Mouse (Mus musculus) kidney, adult 2 months (tissue): Measurements from ENCODE around the gene Pgp. TPM values are rescaled to one million over a fixed set of nuclear protein-coding genes. Genes with fewer than 3 reads are reported as not detected.
"Not testable (repeated sequence)": the region's sequence is repeated elsewhere in the genome, so short reads cannot be mapped to it uniquely, and the experiment has no call there.

Source experiments
- DNase-seq: peaks from one replicate; pipeline ENCODE4 v3.0.0; 2021
- H3K27ac ChIP-seq: fragments of 200-500 bp; 2 replicates; pipeline ENCODE4 v1.5.1; 2012; ENCODE audit warnings: low read depth, low read length, control low read depth, inconsistent platforms; ENCODE audit not compliant: insufficient read depth
- H3K27me3 ChIP-seq: fragments of 200-500 bp; replicated peaks from 2 replicates; pipeline ENCODE4 v1.6.1; 2012; ENCODE audit warnings: mild to moderate bottlenecking, moderate library complexity, low read length, inconsistent platforms; ENCODE audit not compliant: control insufficient read depth, insufficient read depth
- H3K36me3 ChIP-seq: fragments of 200-500 bp; 2 replicates; pipeline ENCODE4 v1.6.1; 2012; ENCODE audit warnings: mild to moderate bottlenecking, moderate library complexity, low read length, inconsistent platforms; ENCODE audit not compliant: control insufficient read depth, insufficient read depth
- H3K4me1 ChIP-seq: fragments of 200-500 bp; 2 replicates; pipeline ENCODE4 v1.6.1; 2011; ENCODE audit warnings: low read length; ENCODE audit not compliant: control insufficient read depth, insufficient read depth
- H3K4me3 ChIP-seq: fragments of 200-500 bp; 2 replicates; pipeline ENCODE4 v1.5.1; 2011; ENCODE audit warnings: mild to moderate bottlenecking, low read depth, low read length, control low read depth; ENCODE audit not compliant: insufficient read depth
- CTCF ChIP-seq: fragments of 200-500 bp; conservative IDR thresholded peaks from 2 replicates; pipeline ENCODE4 v1.5.1; 2011; ENCODE audit warnings: low read depth, mild to moderate bottlenecking, control low read depth, low read length, moderate library complexity, mixed read lengths; ENCODE audit not compliant: insufficient read depth, insufficient read length
- POLR2A ChIP-seq: fragments of 200-500 bp; IDR thresholded peaks from one replicate; pipeline ENCODE4 v1.6.1; 2011; ENCODE audit warnings: low read depth, low read length, control low read depth
- WGBS: fragments of 180-500 bp; shearing (Covaris S2); methylation state at CpG from one replicate; pipeline ENCODE4 v1.1.7; 2018; 5-methylcytosine and 5-hydroxymethylcytosine counted together
- polyA plus RNA-seq: library from polyadenylated mRNA; depleted of rRNA; stranded (reverse); fragments of >200 nt; gene quantifications from 2 replicates; pipeline ENCODE4 v1.2.3, GENCODE M21; 2012; rRNA removed

Pgp gene
- 38.7 and 46.5 TPM in 2 replicates for polyA plus RNA-seq

DNA sequence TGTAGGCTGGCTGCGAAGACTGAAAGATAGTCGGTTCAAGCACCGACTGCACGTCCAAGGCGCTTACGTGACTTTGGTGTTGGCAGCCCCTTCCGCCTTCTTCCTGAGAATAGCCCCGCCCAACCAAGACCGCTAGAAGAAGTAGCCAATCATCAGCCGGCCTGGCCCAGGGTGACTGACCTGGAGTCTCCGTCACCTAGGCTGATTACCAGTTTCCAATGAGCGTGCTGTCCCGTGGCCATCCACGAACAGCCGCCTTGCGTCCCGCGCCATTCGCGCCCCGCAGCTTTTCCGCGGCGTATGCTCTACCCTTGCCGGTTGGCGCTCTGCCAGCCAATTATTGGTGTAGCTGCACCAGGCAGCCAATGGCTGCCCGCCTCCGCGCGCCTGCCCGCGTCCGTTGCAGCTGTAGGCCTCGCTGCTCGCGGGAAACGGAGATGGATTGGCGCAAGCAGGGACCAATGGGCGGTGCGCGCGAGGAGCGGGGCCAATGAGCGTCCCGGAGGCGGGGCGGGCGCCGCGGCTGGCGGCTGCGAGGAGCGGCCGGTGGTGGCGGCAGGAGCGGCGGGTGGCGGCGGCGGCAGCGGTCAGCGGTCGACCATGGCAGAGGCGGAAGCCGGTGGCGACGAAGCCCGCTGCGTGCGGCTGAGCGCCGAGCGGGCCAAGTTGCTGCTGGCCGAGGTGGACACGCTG lies at the start of gene Pgp, which contains the start of gene E4f1:
Gene Pgp, plus strand, starts transcription at position 483 of the 693 bp plus-strand sequence.
Gene E4f1, minus strand, starts transcription at position 404 of the 693 bp plus-strand sequence.
- Histone ChIP-seq H3K4me1 (peaks cover 16% of the 10 kb centered on the region), H3K4me3 (peak within 1 kb of the TSS; percentile 70), H3K27ac (peak within 1 kb of the TSS; percentile 80), H3K36me3 (no peaks in the 10 kb centered on the region), H3K27me3 (no peaks in the 10 kb centered on the region)
- under 1% methylated on average over 71 of the region's 75 CpGs for WGBS
- TF ChIP-seq POLR2A (peak; percentile 30), CTCF (no peak)
- peak; percentile 99 for DNase-seq

DNA sequence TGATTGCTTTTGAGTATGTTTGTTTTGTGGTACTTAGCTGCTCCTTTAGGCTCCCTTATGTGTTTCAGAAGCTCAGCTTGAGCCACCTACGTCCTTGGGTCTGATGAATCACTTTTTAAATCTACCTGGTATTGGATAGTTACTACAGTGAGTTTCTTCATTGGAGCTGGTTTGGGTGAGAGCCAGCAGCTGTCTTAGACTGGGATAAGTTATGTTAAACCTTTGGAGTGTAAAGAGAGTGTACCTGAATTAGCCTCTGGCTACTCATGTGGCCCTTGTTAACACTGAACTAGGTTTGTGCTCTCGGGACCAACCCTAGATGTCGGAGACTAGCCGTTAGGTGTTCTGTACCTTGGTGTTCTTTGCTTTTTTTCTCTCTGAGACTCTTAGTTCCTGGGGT lies 47.1 kb upstream of the Pgp start:
- Histone ChIP-seq H3K4me3 (no peak overlapping the region), H3K4me1 (peaks cover 3% of the 10 kb centered on the region; the same call in 1 of the 2 replicates), H3K36me3 (peaks cover 5% of the 10 kb centered on the region), H3K27ac (no peak overlapping the region), H3K27me3 (no peaks in the 10 kb centered on the region)
- no peak for DNase-seq
- 77% methylated on average over 4 of the region's 4 CpGs for WGBS
- TF ChIP-seq POLR2A (no peak), CTCF (no peak)

DNA sequence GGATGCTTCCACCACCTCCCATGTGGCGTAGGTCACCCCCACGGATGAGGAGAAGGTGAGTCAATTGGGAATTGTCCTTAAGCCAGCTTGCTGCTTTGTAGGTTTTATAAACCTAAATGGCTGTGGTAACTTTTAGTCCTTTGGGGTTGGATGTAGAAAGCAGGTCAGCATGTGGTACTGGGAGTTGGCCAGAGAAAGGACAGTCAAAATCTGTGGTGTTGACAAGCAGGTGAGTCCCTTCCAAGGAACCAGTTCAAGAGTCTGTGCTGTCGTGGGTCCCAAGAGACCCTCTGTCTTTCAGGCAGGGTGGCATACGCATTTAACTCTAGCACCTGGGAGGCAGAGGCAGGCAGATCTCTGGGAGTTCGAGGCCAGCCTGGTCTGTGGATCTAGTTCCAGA lies 45.7 kb upstream of the Pgp start:
- H3K36me3 ChIP-seq, result peaks cover 5% of the 10 kb centered on the region
- WGBS, result 91% methylated on average over 5 of the region's 5 CpGs

DNA sequence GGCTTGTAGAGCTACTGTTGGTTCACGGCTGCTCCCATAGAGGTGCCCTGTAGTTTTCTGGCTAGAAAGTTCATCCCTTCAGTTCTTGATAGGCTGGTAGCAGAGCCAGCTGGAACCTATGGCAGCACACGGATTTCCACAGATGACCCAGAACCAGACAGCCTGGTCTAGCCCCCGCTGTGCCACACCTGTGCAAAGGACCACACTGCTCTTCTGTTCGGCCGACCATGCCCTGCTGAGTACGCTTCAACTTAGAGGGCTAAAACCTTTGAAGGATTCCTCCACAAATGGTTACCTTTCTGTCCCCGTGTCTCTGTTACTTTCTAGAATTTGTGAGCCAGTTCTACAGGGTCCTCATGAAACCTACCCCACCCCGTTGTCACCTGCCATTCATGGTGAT lies 44.9 kb upstream of the Pgp start:
- H3K36me3 ChIP-seq, DNase-seq, H3K27me3 ChIP-seq, H3K4me3 ChIP-seq, H3K27ac ChIP-seq: not testable (repeated sequence)
- H3K4me1 ChIP-seq, result peaks cover 13% of the 10 kb centered on the region; the same call in 1 of the 2 replicates
- WGBS, result 94% methylated on average over 6 of the region's 8 CpGs

More for the DNA sequence above, 45.7 kb upstream of the Pgp start:
- H3K4me1 ChIP-seq, result peaks cover 11% of the 10 kb centered on the region; the same call in 1 of the 2 replicates
- H3K27ac ChIP-seq, result no peak overlapping the region
- no peak for DNase-seq
- H3K4me3 ChIP-seq, result no peak overlapping the region
- TF ChIP-seq POLR2A (no peak), CTCF (no peak)
- no peaks in the 10 kb centered on the region for H3K27me3 ChIP-seq

DNA sequence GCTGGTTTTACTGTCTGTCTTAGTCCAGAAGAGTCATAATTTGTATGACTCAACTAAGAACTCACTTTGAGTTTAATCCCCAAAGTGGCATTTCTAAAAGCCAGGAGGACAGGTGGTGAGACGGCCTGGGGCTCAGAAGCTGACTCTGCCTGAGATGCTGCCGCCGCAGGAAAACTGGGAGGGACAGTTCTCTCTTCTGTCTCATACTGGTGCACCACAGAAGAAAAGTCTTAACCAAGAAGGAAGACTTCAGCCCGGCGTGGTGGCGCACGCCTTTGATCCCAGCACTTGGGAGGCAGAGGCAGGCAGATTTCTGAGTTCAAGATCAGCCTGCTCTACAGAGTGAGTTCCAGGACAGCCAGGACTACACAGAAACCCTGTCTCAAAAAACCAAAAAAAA lies 44.3 kb upstream of the Pgp start:
- no peaks in the 10 kb centered on the region for H3K27me3 ChIP-seq
- H3K4me1 ChIP-seq, result peaks cover 13% of the 10 kb centered on the region; the same call in 1 of the 2 replicates
- peak overlapping the region; percentile 37 for H3K27ac ChIP-seq
- no peak overlapping the region for H3K4me3 ChIP-seq
- 91% methylated on average over 7 of the region's 7 CpGs for WGBS
- DNase-seq, result no peak
- peaks cover 3% of the 10 kb centered on the region; the same call in 1 of the 2 replicates for H3K36me3 ChIP-seq
- TF ChIP-seq POLR2A, result no peak
- no peak for TF ChIP-seq CTCF

DNA sequence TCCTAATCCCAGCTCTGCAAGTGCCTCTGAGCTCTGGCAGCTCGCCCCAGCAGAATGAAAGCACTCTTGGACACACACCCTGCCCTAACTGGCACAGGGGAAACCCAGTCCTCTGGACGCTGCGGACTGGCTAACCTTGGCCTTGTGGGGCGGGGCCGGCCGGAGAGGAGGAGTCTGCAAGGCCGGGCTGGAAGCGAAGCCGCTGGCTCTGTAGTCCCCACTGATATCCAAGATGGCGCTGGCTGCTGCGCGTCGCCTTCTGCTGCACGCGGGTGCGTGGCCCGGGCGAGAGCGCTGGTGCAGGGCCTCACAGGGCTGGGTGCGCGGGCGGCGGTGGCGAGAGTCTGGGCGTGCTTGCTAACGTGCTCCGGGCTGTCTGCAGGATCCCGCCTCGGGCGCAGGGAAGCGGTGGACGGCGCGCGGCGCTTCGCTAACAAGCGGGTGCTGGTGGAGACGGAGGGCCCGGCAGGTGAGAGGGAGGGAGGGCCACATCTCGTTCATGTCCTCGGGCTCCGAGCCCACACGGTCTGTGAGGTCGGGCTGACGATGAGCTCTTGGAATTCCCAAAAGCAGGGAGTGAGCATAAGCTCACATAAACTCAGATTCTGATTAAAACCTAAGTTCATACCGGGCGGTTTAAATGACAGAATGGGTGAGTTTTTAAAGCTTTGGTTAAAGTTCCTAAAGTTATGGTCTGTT lies 43.6 kb upstream of the Pgp start, which contains the start of gene Eci1:
Gene Eci1, plus strand, starts transcription at position 171 of the 699 bp plus-strand sequence.
- peaks cover 13% of the 10 kb centered on the region; the same call in 1 of the 2 replicates for H3K4me1 ChIP-seq
- H3K36me3 ChIP-seq, result no peaks in the 10 kb centered on the region; the same call in 1 of the 2 replicates
- DNase-seq, result peak; percentile 99
- H3K4me3 ChIP-seq, result peak within 1 kb of the TSS; percentile 79
- H3K27me3 ChIP-seq, result no peaks in the 10 kb centered on the region
- peak; percentile 93 for TF ChIP-seq POLR2A
- TF ChIP-seq CTCF, result no peak
- under 1% methylated on average over 48 of the region's 48 CpGs for WGBS
- H3K27ac ChIP-seq, result peak within 1 kb of the TSS; percentile 93

DNA sequence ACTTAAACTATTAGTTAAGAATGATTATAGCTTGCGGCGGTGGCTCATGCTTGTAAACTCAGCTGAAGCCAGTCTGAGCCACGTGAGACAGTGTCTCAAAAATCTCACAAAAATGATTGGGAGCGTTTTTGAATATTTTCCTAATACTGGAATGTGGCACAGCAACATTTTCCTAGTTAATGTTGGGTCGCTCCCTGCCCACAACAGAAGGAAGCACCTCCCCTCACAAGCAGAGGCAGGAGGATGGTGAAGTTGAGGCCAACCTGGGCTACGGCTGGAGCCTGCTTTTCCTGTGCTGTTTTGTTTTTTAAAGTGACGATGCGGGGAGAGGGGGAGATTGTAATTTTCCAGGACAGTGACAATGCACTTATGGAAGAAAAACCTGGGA lies 43.0 kb upstream of the Pgp start:
- no peak for TF ChIP-seq POLR2A
- TF ChIP-seq CTCF, result no peak
- WGBS, result 2% methylated on average over 8 of the region's 8 CpGs

More for the DNA sequence above, 43.0 kb upstream of the Pgp start:
- Histone ChIP-seq H3K4me1 (peaks cover 13% of the 10 kb centered on the region; the same call in 1 of the 2 replicates), H3K4me3 (peak overlapping the region; percentile 79), H3K27ac (peak overlapping the region; percentile 93), H3K27me3 (no peaks in the 10 kb centered on the region), H3K36me3 (no peaks in the 10 kb centered on the region; the same call in 1 of the 2 replicates)
- DNase-seq, result peak; percentile 47
